Mouse (Mus musculus): ENCODE results near the gene Ppp1r37.

DNA sequence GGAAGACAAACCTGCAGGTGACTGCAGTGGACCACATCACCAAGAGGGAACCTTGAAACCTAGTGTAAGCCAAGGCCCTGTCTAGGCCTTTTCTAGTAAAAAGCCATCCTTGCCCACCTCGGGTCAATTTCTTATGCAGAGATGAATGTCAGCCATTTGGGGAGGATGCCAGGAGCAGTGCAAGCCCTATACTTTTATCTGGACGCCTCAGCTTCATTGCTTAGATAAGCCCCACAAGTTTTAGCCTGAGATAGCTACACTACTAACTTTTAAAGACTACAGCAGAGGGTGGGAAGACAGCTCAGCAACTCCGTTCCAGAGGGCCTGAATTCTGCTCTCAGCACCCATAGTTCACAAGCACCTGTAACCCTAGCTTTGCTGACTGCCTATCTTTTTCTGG is 1.0 kb upstream of the Ppp1r37 start:
- TF ChIP-seq CTCF (IDR thresholded peaks at IDR 0.05; ENCODE audit: borderline replicate concordance, control insufficient read depth, extremely low read depth, insufficient read depth, low read length, poor library complexity): no peak
- TF ChIP-seq POLR2A (IDR thresholded peaks at IDR 0.05; ENCODE audit: control insufficient read depth, extremely low read depth, insufficient read depth, low read length, poor library complexity): no peak
